Mouse (Mus musculus) gastrocnemius, postnatal 14 days (tissue): ENCODE measurements around the gene Piezo1. TPM values are rescaled to one million over a fixed set of nuclear protein-coding genes. Genes with fewer than 3 reads are reported as not detected.

Experiments used
- DNase-seq: peaks from one replicate; pipeline ENCODE4 v3.0.0; 2021; ENCODE audit warnings: mixed read lengths
- intact Hi-C: fragments of 180-260 bp; cut with DNase I; formaldehyde crosslinking; loops from one replicate; pipeline ENCODE4 v1.15.1; 2025; ENCODE audit warnings: low total_unique reads
- total RNA-seq, 2 experiments: library from RNA; stranded (reverse); gene quantifications; 2 replicates each; pipeline ENCODE4 v1.2.3; 2021

The Piezo1 gene
- total RNA-seq, 2 experiments from 2014 or later: 15.1 to 15.4 TPM

DNA sequence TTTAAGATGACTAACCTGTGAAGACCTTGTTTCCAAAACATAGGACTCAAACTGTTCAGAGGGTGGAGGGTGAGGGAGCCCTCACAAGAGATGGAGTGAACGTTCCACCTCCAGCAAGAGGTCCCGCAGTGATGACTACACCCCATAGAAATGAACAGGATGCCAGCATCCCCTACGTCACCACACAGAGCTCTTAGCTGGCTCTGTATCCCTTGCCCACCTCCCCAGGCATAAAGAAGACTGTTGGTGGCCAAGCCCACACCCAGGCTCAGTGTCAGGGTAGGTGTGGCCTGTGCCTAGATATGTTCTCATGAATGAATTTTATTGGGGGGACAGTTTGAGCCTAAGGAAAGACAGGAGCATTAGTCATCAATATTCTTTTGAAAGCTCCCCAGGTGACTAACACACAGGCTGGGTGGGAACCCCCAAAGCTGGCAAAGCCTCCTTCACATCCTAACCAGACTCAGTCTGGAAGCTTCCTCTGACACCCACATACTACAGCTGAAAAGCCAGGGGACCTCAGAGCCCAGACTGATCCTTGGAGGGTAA lies 2.2 kb downstream of the Piezo1 start:
- intact Hi-C loops: no loop called here
- DNase-seq: no peak

DNA sequence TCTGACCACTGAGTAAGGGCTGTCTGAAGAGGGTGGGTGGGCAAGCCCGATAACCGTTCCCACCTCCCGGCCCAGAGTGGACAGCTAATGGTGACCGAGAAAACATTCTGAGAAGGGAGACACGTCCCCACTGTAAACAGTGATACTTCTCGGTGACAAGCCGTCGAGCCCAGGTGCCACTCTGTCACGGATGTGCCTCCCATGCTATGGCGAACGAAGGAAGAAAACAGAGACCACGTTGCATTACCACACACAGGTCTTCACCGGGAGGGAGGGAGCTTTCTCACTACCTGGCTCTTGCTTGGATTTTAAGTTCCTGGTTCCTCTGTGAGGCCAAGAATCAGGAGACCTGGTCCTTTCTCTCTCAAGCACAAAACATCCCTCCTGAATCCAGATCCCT lies 2.8 kb downstream of the Piezo1 start:
- DNase-seq: no peak
- intact Hi-C loops: no loop called here

DNA sequence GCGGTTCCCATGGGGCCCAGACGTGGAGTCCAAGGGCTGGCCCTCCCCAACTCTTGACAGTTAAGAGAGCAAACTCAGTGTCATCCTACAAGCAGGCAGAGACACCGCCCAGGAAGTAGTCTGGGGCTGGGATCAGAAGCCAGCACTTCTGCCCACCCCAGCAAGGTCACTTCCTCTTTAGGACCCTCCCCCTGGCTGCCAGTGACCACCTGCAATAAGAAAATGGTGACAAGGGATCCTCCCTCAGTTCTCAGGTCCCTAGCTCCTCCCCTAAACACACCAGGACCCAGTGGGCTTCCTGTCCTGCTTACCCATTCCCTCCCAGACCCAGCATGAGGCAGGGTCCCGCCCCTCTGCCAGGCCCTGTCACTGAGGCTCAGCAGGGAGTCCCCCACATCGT lies 3.3 kb downstream of the Piezo1 start:
- intact Hi-C loops: no loop called here
- DNase-seq: no peak

DNA sequence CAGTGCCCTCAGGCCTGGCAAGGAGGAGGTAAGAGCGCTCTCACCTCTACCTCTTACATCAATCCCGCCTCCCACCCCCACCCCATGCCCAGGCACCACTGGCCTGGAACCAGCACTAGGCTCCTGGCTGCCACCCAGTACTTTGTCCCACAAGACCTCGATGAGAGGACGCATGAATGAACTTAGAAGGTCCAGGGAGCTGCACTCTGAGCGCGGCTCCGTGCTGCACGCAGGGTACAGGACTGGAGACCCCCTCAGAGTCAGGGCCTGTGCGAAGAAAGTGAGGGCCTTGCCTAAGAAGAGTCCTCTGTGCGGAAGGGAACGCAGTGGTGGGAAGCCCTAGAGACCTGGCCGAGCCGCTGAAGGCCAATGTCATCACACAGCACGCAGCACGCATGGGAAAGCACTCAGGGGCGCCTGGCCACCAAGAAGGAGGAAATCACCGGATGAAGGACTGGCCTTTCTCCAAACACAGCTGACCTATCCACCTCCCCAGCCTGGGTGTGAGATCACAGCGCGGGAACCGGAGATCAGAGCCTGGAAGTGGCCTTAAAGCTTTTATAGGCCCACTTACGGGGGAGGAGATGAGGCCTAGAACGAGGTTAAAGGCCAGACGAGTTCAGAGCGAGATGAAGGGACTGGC lies 4.2 kb downstream of the Piezo1 start:
- intact Hi-C loops: no loop called here
- DNase-seq: peak; percentile 59

GRCm38 (mm10) chr8:122546066-122546755 lies 4.9 kb downstream of the Piezo1 start:
- intact Hi-C loops: no loop called here
- no peak for DNase-seq

DNA sequence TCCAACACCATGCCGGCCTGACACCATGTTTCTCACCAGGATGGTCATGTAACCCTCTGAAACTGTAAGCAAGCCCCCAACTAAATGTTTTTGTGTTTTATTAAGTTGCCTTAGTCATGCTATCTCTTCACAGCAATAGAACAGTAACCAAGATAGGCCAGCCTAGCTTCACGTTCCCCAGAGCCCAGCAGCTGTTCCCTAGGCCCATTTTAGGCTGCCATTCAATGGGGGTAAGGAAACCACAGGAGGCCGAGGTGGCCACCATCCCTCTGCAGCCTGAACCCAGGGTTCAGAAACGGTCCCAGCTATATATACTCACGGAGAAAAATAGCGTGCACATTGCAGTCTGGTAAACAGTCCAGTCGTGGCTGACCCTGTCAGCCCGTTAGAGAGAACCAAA lies 7.0 kb downstream of the Piezo1 start:
- intact Hi-C loops: no loop called here
- DNase-seq: no peak

DNA sequence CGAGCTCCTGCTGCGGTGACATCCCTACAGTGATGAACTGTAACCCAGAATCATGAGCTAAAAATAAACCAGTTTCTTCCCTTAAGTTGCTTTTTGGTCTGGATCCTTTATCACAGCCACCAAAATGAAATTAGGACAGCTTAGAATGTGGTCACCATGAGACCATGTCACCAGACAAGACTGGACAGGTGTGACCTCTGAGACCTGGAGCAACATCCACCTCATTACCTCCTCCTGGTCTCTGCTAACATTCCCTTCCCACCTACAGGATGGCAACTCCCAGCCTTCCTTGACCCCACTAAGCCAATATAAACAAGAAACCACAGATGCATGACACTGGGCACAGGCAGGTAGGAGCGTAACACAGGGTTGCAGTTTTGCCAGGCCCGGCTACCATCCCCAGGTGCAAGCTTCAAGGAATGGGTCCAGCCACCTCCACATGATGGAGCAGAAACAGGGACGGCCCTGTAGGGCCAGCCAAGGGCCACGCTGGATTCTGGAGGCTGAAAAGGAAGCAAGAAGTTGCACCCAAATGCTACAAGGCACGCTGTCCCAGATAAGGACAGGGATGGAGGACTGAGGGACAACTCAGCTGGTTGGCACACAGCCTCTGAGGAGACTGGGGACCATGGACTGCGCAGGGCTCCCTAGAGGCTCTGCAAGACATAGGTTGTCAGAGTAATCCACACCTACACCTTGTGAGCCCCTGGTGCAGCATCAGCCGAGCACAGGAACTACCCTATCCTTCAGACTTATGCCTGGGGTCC lies 12.6 kb downstream of the Piezo1 start:
- DNase-seq: no peak
- intact Hi-C loops: no loop called here

GRCm38 (mm10) chr8:122537812-122538211 lies 13.3 kb downstream of the Piezo1 start:
- intact Hi-C loops: no loop called here

GRCm38 (mm10) chr8:122537033-122537432 lies 14.1 kb downstream of the Piezo1 start:
- no peak for DNase-seq
- intact Hi-C loops: no loop called here

More at GRCm38 (mm10) chr8:122537812-122538211, 13.3 kb downstream of the Piezo1 start:
- no peak for DNase-seq

- intact Hi-C loops: no loop called here
- DNase-seq: no peak
These were observed 19.8 kb downstream of the Piezo1 start for GRCm38 (mm10) chr8:122531312-122531711.

GRCm38 (mm10) chr8:122529159-122529558 lies 22.0 kb downstream of the Piezo1 start:
- DNase-seq: no peak
- intact Hi-C loops: no loop called here

DNA sequence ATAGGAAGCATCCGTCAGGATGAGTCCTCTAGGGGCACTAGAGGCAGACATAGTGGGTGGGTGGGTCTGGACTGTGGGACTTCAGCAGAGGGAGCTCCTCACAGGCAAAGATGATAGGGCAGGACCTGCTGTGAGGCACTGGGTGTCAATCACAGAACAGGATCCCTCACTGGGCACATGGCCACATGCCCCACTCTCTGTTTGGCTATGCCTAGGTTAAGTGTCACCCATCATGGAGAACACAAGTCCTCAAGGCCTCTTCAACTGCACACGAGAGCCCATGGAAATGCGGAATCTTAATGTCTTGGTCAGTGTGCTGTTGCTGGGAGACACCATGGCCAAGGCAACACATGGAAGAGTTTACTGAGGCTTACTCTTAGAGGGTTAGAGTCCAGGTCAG lies 23.2 kb downstream of the Piezo1 start:
- no peak for DNase-seq
- intact Hi-C loops: no loop called here

DNA sequence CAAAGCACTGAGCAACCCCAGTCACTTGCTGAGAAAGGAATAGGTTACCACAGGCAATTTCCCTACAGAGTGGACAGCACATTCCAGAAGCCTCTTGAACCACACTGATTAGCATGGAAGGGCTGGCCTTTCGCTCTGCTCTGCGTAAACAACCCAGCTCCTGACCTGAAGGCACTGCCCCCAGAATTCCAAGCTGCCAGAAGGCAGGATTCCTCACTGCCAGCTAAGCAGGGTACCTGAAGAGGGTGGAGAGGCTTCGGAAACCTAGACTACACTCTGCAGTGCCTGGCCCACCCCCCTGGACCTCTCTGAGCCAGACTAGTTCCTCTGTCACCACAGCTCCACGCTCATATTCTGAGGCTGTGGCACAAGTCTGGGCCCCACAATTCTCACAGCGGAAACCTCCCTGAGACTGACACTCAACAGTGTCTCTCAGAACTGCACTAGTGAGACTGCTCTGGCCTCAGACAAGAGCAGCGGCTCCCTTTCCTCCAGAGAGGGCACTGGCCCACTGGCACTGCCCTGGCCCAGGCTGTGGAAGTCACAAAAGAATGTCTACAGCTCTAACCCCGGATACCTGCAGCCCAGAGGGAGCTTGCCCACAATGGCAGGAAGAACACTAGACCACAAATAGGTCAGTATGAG lies 24.5 kb downstream of the Piezo1 start:
- DNase-seq: no peak
- intact Hi-C loops: no loop called here

DNA sequence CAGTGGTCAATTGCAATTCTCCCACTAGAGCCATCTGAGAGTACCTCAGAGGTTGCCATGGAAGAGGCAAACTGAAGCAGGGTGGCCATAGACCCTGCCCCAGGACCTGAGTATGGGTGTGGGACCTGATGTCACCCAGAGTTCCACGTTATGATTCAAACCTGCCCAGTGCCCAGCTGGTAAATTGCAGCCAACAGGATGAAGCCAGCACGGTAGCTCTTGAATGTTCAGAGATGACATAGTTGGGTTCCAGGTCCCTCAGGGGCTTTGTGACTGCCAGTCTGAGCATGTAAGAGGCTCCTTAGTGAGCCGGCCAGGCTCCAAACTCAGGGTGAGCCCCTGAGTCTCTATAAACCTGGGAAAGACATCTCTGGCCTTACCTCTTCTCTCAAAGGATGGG lies 25.0 kb downstream of the Piezo1 start:
- no peak for DNase-seq
- intact Hi-C loops: no loop called here

GRCm38 (mm10) chr8:122525004-122525403 lies 26.1 kb downstream of the Piezo1 start:
- intact Hi-C loops: no loop called here
- no peak for DNase-seq

DNA sequence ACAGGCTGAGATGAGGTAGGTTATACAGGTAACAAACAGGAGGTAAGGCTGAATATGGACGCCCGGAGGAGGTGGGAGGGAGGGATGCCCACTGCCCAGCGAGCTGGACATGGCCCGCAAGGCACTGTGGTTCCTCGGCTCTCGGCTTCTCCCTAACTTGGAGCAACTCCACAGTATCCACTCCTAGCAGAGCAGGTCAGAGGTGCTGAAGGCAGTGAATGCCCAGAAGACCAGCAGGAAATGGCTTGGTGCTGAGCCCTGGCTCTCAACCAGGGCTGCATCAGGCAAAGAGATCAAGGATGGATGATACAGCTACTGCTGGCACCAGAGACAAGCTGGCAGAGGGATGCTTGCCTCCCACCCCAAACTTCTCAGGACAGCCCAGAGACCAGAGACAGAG lies 26.6 kb downstream of the Piezo1 start:
- intact Hi-C loops: no loop called here
- peak; percentile 41 for DNase-seq

DNA sequence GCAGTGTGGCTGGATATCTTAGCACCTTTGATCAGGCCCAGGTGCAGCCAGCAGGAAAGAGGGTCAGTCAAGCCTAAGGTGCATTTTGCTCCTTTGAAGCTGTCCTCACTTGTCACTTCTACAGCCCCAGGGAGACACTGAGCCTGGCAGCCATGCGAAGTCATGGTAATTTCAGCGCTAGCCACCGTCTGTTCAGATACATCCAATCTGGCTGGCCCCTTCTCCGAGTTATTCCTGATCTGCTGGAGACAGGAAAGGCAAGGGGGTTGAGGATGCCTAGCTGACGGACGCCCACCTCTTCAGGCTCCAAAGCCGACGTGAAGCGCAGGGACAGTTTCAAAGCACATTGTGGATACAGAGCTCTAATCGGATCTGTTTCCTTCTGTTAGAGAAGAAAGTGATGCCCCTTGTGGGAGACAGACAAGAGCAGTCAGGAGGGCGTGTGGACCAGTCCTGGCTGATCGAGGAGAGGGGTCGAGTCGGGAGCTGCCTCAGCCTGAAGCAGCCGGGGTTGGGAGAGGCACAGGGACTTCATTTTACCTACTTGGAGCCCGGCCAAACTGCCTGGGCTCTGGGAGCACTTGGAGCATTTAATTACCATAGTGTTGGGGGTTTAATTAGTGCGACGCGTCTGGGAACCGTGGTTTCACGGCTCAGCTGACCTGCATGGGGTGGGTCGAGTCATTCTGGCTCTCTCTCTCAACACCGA lies 27.3 kb downstream of the Piezo1 start:
- intact Hi-C loops: no loop called here
- no peak for DNase-seq

DNA sequence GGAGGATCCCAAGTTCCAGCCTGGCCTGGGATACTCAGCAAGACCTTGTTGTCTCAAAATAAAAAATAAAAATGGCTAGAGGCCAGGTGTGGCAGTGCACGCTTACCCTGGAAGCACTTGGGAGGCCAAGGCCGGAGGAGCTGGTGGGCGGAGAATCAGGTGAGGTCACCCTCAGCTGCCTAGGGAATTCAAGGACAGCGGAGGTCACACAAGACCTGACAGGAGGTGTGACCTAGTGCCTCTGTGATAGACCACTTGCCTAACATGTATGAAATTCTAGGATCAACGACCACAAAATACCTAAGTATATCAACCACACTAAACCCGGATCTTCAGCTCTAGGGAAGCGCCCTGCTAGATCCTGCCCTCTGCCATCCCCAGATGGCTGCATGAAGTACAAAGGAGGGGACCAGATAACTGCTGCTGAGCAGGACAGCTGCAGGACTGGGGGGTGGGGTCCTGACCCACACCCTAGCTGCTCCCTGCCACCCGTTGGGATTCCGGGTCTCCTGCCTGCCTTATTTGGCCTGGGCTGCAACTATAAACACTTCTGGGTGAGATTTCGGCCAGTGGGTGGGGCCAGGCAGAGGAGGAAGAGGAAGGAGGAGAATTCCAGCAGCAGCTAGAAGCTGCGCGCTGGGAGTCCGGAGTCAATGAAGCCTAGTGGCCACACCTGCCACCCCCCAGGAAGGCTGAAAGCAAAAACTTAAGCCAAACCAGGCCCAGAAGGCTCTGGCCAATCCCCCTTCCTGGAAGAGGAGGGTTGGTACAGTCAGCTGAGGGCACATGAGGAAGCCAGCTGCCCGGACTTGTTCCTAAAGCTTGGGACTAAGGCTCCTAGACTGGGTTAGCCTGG lies 28.1 kb downstream of the Piezo1 start:
- DNase-seq: peak; percentile 55
- intact Hi-C loops: no loop called here
